Mouse (Mus musculus): ENCODE measurements around the gene Naa16.

GRCm38 (mm10) chr14:79275870-79276395 is 114.6 kb downstream of the Naa16 start:
- TF ChIP-seq CTCF (IDR thresholded peaks at IDR 0.05; ENCODE audit: borderline replicate concordance, control insufficient read depth, extremely low read depth, insufficient read depth, low read length, poor library complexity) (no peak), POLR2A (IDR thresholded peaks at IDR 0.05; ENCODE audit: control insufficient read depth, extremely low read depth, insufficient read depth, low read length, poor library complexity) (no peak)

Measured in thymus, adult 2 months (tissue).